Mouse (Mus musculus) limb, embryonic 11.5 days (tissue): ENCODE measurements around the gene Myl9. TPM values are rescaled to one million over a fixed set of nuclear protein-coding genes. Genes with fewer than 3 reads are reported as not detected.

Experiments used
- ATAC-seq: fragments of 200-750 bp; cut with Nextera tagmentation; 2 replicates; pipeline ENCODE4 v1.8.0; 2017; ENCODE audit warnings: low read depth; ENCODE audit not compliant: insufficient number of reproducible peaks, low FRiP score, low TSS enrichment
- DNase-seq: peaks from one replicate; pipeline ENCODE4 v3.0.0-alpha.2; 2015; ENCODE audit warnings: low spot score
- H3K27ac ChIP-seq: fragments of 300-500 bp; sonication (generic); replicated peaks from 2 replicates; pipeline ENCODE4 v1.5.1; 2014; ENCODE audit warnings: low read depth, mild to moderate bottlenecking, low read length
- H3K27me3 ChIP-seq: fragments of 300-500 bp; sonication (generic); 2 replicates; pipeline ENCODE4 v1.6.1; 2014; ENCODE audit warnings: mild to moderate bottlenecking, low read length, mixed read lengths; ENCODE audit not compliant: control insufficient read depth, insufficient read depth
- H3K36me3 ChIP-seq: fragments of 300-500 bp; sonication (generic); 2 replicates; pipeline ENCODE4 v1.6.1; 2014; ENCODE audit warnings: mild to moderate bottlenecking, low read length, moderate library complexity, mixed read lengths; ENCODE audit not compliant: control insufficient read depth, insufficient read depth
- H3K4me1 ChIP-seq: fragments of 300-500 bp; sonication (generic); 2 replicates; pipeline ENCODE4 v1.6.1; 2014; ENCODE audit warnings: low read length, mixed read lengths; ENCODE audit not compliant: control insufficient read depth, insufficient read depth
- H3K4me2 ChIP-seq: fragments of 300-500 bp; sonication (generic); 2 replicates; pipeline ENCODE4 v1.6.1; 2014; ENCODE audit warnings: low read depth, mild to moderate bottlenecking, moderate library complexity; ENCODE audit not compliant: severe bottlenecking
- H3K4me3 ChIP-seq: fragments of 300-500 bp; sonication (generic); 2 replicates; pipeline ENCODE4 v1.5.1; 2014; ENCODE audit warnings: low read depth, low read length
- H3K9ac ChIP-seq: fragments of 300-500 bp; sonication (generic); 2 replicates; pipeline ENCODE4 v1.6.1; 2014; ENCODE audit warnings: mild to moderate bottlenecking, low read length
- H3K9me3 ChIP-seq: fragments of 300-500 bp; sonication (generic); 2 replicates; pipeline ENCODE4 v1.6.1; 2016; ENCODE audit warnings: low read length; ENCODE audit not compliant: control insufficient read depth
- WGBS: fragments of 180-500 bp; shearing (Covaris S2); extraction: QIAGEN DNeasy Blood & Tissue Kit; methylation state at CpG from one replicate; pipeline ENCODE4 v1.1.7; 2014; 5-methylcytosine and 5-hydroxymethylcytosine counted together
- polyA plus RNA-seq: library from polyadenylated mRNA; unstranded; fragments of >200 nt; fragmentation: Nextera tagmentation; extraction: Ambion mirVana; gene quantifications from 2 replicates; pipeline ENCODE4 v1.2.1, GENCODE M21; 2014

Myl9 gene
- polyA plus RNA-seq, 1 experiment from 2014 or later: 83.8 TPM

- Histone ChIP-seq H3K27me3 (no peaks in the 10 kb centered on the region), H3K4me3 (no peak overlapping the region), H3K9me3 (no peaks in the 10 kb centered on the region), H3K9ac (no peak overlapping the region), H3K4me2 (no peak overlapping the region), H3K27ac (no peak overlapping the region), H3K36me3 (peaks cover 12% of the 10 kb centered on the region), H3K4me1 (no peaks in the 10 kb centered on the region)
- no peak for DNase-seq
- 85% methylated on average over 5 of the region's 5 CpGs for WGBS
- ATAC-seq: no peak
Observed at GRCm38 (mm10) chr2:156767108-156767507, 8.1 kb upstream of the Myl9 start.

- 86% methylated on average over 12 of the region's 12 CpGs for WGBS
- no peak for DNase-seq
Observed at GRCm38 (mm10) chr2:156769274-156769673, 5.9 kb upstream of the Myl9 start.

GRCm38 (mm10) chr2:156773470-156773869 lies 1.8 kb upstream of the Myl9 start:
- H3K4me1 ChIP-seq: peaks cover 10% of the 10 kb centered on the region; the same call in 1 of the 2 replicates
- H3K27ac ChIP-seq: no peak overlapping the region
- ATAC-seq (no peak), DNase-seq (no peak)
- no peaks in the 10 kb centered on the region for H3K27me3 ChIP-seq
- no peak overlapping the region for H3K4me3 ChIP-seq
- H3K4me2 ChIP-seq: no peak overlapping the region
- no peaks in the 10 kb centered on the region for H3K9me3 ChIP-seq
- H3K36me3 ChIP-seq: no peaks in the 10 kb centered on the region
- H3K9ac ChIP-seq: no peak overlapping the region

More at GRCm38 (mm10) chr2:156769274-156769673, 5.9 kb upstream of the Myl9 start:
- no peaks in the 10 kb centered on the region; the same call in 1 of the 2 replicates for H3K4me1 ChIP-seq
- no peak overlapping the region for H3K27ac ChIP-seq
- no peaks in the 10 kb centered on the region for H3K9me3 ChIP-seq
- H3K4me2 ChIP-seq: no peak overlapping the region
- no peak for ATAC-seq
- no peak overlapping the region for H3K4me3 ChIP-seq
- H3K36me3 ChIP-seq: peaks cover 1% of the 10 kb centered on the region; the same call in 1 of the 2 replicates
- no peaks in the 10 kb centered on the region for H3K27me3 ChIP-seq
- no peak overlapping the region for H3K9ac ChIP-seq

- no peaks in the 10 kb centered on the region for H3K36me3 ChIP-seq
- H3K4me3 ChIP-seq: no peak overlapping the region
- DNase-seq (no peak), ATAC-seq (no peak)
- H3K4me2 ChIP-seq: 0 out of 2 replicates have a peak overlapping the region, but pooled peaks have one; percentile 49
- no peaks in the 10 kb centered on the region for H3K27me3 ChIP-seq
- 72% methylated on average over 13 of the region's 13 CpGs for WGBS
- H3K9ac ChIP-seq: peak overlapping the region; percentile 42
- H3K4me1 ChIP-seq: peaks cover 10% of the 10 kb centered on the region; the same call in 1 of the 2 replicates
- no peaks in the 10 kb centered on the region for H3K9me3 ChIP-seq
- peak overlapping the region; percentile 61 for H3K27ac ChIP-seq
Observed at GRCm38 (mm10) chr2:156774035-156774737, 1.0 kb upstream of the Myl9 start.

GRCm38 (mm10) chr2:156775455-156776435 lies 525 bp downstream of the Myl9 start:
- H3K27me3 ChIP-seq: 0 out of 2 replicates have a peak, but pooled peaks cover 2% of the 10 kb centered on the region
- WGBS: 37% methylated on average over 17 of the region's 17 CpGs
- H3K4me1 ChIP-seq: peaks cover 13% of the 10 kb centered on the region; the same call in 1 of the 2 replicates
- peak overlapping the region; percentile 27 for H3K4me3 ChIP-seq
- H3K36me3 ChIP-seq: no peaks in the 10 kb centered on the region
- ATAC-seq: peak; percentile 42
- peak overlapping the region; percentile 49 for H3K4me2 ChIP-seq
- no peaks in the 10 kb centered on the region for H3K9me3 ChIP-seq
- DNase-seq: no peak
- no peak overlapping the region for H3K27ac ChIP-seq
- peak overlapping the region; percentile 42 for H3K9ac ChIP-seq

GRCm38 (mm10) chr2:156776907-156777306 lies 1.7 kb downstream of the Myl9 start:
- no peak overlapping the region for H3K4me2 ChIP-seq
- H3K9ac ChIP-seq: no peak overlapping the region
- H3K4me3 ChIP-seq: no peak overlapping the region
- DNase-seq (no peak), ATAC-seq (no peak)
- H3K4me1 ChIP-seq: peaks cover 13% of the 10 kb centered on the region; the same call in 1 of the 2 replicates
- H3K27ac ChIP-seq: no peak overlapping the region
- H3K36me3 ChIP-seq: no peaks in the 10 kb centered on the region
- H3K9me3 ChIP-seq: no peaks in the 10 kb centered on the region
- H3K27me3 ChIP-seq: 0 out of 2 replicates have a peak, but pooled peaks cover 2% of the 10 kb centered on the region
- 85% methylated on average over 2 of the region's 2 CpGs for WGBS

- Histone ChIP-seq H3K9ac (no peak overlapping the region), H3K36me3 (no peaks in the 10 kb centered on the region), H3K9me3 (no peaks in the 10 kb centered on the region), H3K27ac (no peak overlapping the region), H3K27me3 (0 out of 2 replicates have a peak, but pooled peaks cover 2% of the 10 kb centered on the region), H3K4me1 (peaks cover 13% of the 10 kb centered on the region; the same call in 1 of the 2 replicates), H3K4me2 (no peak overlapping the region), H3K4me3 (no peak overlapping the region)
- ATAC-seq (no peak), DNase-seq (no peak)
- WGBS: 78% methylated on average over 7 of the region's 7 CpGs
Observed at GRCm38 (mm10) chr2:156777326-156778004, 2.2 kb downstream of the Myl9 start.

- Histone ChIP-seq H3K9ac (no peak overlapping the region), H3K36me3 (no peaks in the 10 kb centered on the region), H3K4me1 (peaks cover 13% of the 10 kb centered on the region; the same call in 1 of the 2 replicates), H3K4me3 (no peak overlapping the region), H3K27ac (no peak overlapping the region), H3K27me3 (0 out of 2 replicates have a peak, but pooled peaks cover 2% of the 10 kb centered on the region), H3K4me2 (no peak overlapping the region), H3K9me3 (no peaks in the 10 kb centered on the region)
- DNase-seq (no peak), ATAC-seq (no peak)
- WGBS: 80% methylated on average over 8 of the region's 8 CpGs
Observed at GRCm38 (mm10) chr2:156778571-156778970, 3.4 kb downstream of the Myl9 start.
